Mouse (Mus musculus): ENCODE results near the gene Gm20388. TPM values are rescaled to one million over a fixed set of nuclear protein-coding genes. Genes with fewer than 3 reads are reported as not detected.

The Gm20388 gene
- total and polyA plus RNA-seq, 2 experiments from 2014 or later: 51.3 TPM; not detected in 1

- Histone ChIP-seq H3K36me3 (ENCODE audit: insufficient read depth) (no peaks in the 10 kb centered on the region), H3K27me3 (ENCODE audit: insufficient read depth, low read length) (no peaks in the 10 kb centered on the region), H3K4me3 (ENCODE audit: low read depth, low read length) (no peak overlapping the region), H3K9me3 (ENCODE audit: low read length) (no peaks in the 10 kb centered on the region), H3K4me1 (ENCODE audit: insufficient read depth) (no peaks in the 10 kb centered on the region), H3K9ac (no peak overlapping the region), H3K4me2 (ENCODE audit: low read depth) (no peak overlapping the region), H3K27ac (ENCODE audit: low read depth, low read length) (no peak overlapping the region)
- ATAC-seq (no peak), DNase-seq (no peak)
- 80% methylated on average over 12 of the region's 12 CpGs for WGBS
- TF ChIP-seq CTCF (IDR thresholded peaks at IDR 0.05; ENCODE audit: low read depth): no peak
Measured at GRCm38 (mm10) chr8:120768454-120769218, 858.0 kb downstream of the Gm20388 start.

GRCm38 (mm10) chr8:120777184-120777583 is 866.5 kb downstream of the Gm20388 start:
- Histone ChIP-seq H3K27ac (ENCODE audit: low read depth, low read length) (no peak overlapping the region), H3K4me3 (ENCODE audit: low read depth, low read length) (no peak overlapping the region), H3K9me3 (ENCODE audit: low read length) (no peaks in the 10 kb centered on the region), H3K36me3 (ENCODE audit: insufficient read depth) (no peaks in the 10 kb centered on the region), H3K9ac (no peak overlapping the region), H3K4me2 (ENCODE audit: low read depth) (no peak overlapping the region), H3K27me3 (ENCODE audit: insufficient read depth, low read length) (no peaks in the 10 kb centered on the region), H3K4me1 (ENCODE audit: insufficient read depth) (no peaks in the 10 kb centered on the region)
- TF ChIP-seq CTCF (IDR thresholded peaks at IDR 0.05; ENCODE audit: low read depth): no peak
- ATAC-seq (no peak), DNase-seq (no peak)
- WGBS: 97% methylated on average over 10 of the region's 10 CpGs

- WGBS: 39% methylated on average over 13 of the region's 13 CpGs
- Histone ChIP-seq H3K27ac (ENCODE audit: low read depth, low read length) (no peak overlapping the region), H3K4me2 (ENCODE audit: low read depth) (no peak overlapping the region), H3K27me3 (ENCODE audit: insufficient read depth, low read length) (no peaks in the 10 kb centered on the region), H3K9me3 (ENCODE audit: low read length) (no peaks in the 10 kb centered on the region), H3K4me3 (ENCODE audit: low read depth, low read length) (no peak overlapping the region), H3K9ac (no peak overlapping the region), H3K4me1 (ENCODE audit: insufficient read depth) (no peaks in the 10 kb centered on the region), H3K36me3 (ENCODE audit: insufficient read depth) (no peaks in the 10 kb centered on the region)
- no peak for TF ChIP-seq CTCF (IDR thresholded peaks at IDR 0.05; ENCODE audit: low read depth)
- DNase-seq (no peak), ATAC-seq (no peak)
Measured at GRCm38 (mm10) chr8:120777732-120778131, 867.1 kb downstream of the Gm20388 start.

GRCm38 (mm10) chr8:120779106-120779505 is 868.5 kb downstream of the Gm20388 start:
- Histone ChIP-seq H3K36me3 (ENCODE audit: insufficient read depth) (no peaks in the 10 kb centered on the region), H3K4me1 (ENCODE audit: insufficient read depth) (no peaks in the 10 kb centered on the region), H3K27ac (ENCODE audit: low read depth, low read length) (no peak overlapping the region), H3K9ac (no peak overlapping the region), H3K4me3 (ENCODE audit: low read depth, low read length) (no peak overlapping the region), H3K9me3 (ENCODE audit: low read length) (no peaks in the 10 kb centered on the region), H3K4me2 (ENCODE audit: low read depth) (no peak overlapping the region), H3K27me3 (ENCODE audit: insufficient read depth, low read length) (no peaks in the 10 kb centered on the region)
- ATAC-seq: no peak
- no peak for TF ChIP-seq CTCF (IDR thresholded peaks at IDR 0.05; ENCODE audit: low read depth)
- no peak for DNase-seq
- 98% methylated on average over 7 of the region's 7 CpGs for WGBS

- ATAC-seq (no peak), DNase-seq (no peak)
- TF ChIP-seq CTCF (IDR thresholded peaks at IDR 0.05; ENCODE audit: low read depth): no peak
- 81% methylated on average over 4 of the region's 4 CpGs for WGBS
- H3K27me3 ChIP-seq (ENCODE audit: insufficient read depth, low read length): no peaks in the 10 kb centered on the region
- H3K9me3 ChIP-seq (ENCODE audit: low read length): no peaks in the 10 kb centered on the region
- no peak overlapping the region for H3K4me3 ChIP-seq (ENCODE audit: low read depth, low read length)
- no peak overlapping the region for H3K9ac ChIP-seq
- H3K4me1 ChIP-seq (ENCODE audit: insufficient read depth): no peaks in the 10 kb centered on the region
- H3K36me3 ChIP-seq (ENCODE audit: insufficient read depth): no peaks in the 10 kb centered on the region
- H3K27ac ChIP-seq (ENCODE audit: low read depth, low read length): no peak overlapping the region
- no peak overlapping the region for H3K4me2 ChIP-seq (ENCODE audit: low read depth)
Measured at GRCm38 (mm10) chr8:120783781-120784180, 873.1 kb downstream of the Gm20388 start.

- Histone ChIP-seq H3K9ac (no peak overlapping the region), H3K36me3 (ENCODE audit: insufficient read depth) (no peaks in the 10 kb centered on the region), H3K4me1 (ENCODE audit: insufficient read depth) (no peaks in the 10 kb centered on the region), H3K27me3 (ENCODE audit: insufficient read depth, low read length) (no peaks in the 10 kb centered on the region), H3K4me3 (ENCODE audit: low read depth, low read length) (no peak overlapping the region), H3K27ac (ENCODE audit: low read depth, low read length) (no peak overlapping the region), H3K4me2 (ENCODE audit: low read depth) (no peak overlapping the region), H3K9me3 (ENCODE audit: low read length) (no peaks in the 10 kb centered on the region)
- no peak for TF ChIP-seq CTCF (IDR thresholded peaks at IDR 0.05; ENCODE audit: low read depth)
- WGBS: 96% methylated on average over 4 of the region's 4 CpGs
- no peak for ATAC-seq
- no peak for DNase-seq
Measured at GRCm38 (mm10) chr8:120786753-120787152, 876.1 kb downstream of the Gm20388 start.

GRCm38 (mm10) chr8:120787631-120788030 is 877.0 kb downstream of the Gm20388 start:
- no peaks in the 10 kb centered on the region for H3K36me3 ChIP-seq (ENCODE audit: insufficient read depth)
- DNase-seq: no peak
- H3K4me3 ChIP-seq (ENCODE audit: low read depth, low read length): no peak overlapping the region
- H3K9me3 ChIP-seq (ENCODE audit: low read length): no peaks in the 10 kb centered on the region
- 47% methylated on average over 5 of the region's 5 CpGs for WGBS
- no peak overlapping the region for H3K4me2 ChIP-seq (ENCODE audit: low read depth)
- no peaks in the 10 kb centered on the region for H3K4me1 ChIP-seq (ENCODE audit: insufficient read depth)
- H3K27ac ChIP-seq (ENCODE audit: low read depth, low read length): no peak overlapping the region
- no peak overlapping the region for H3K9ac ChIP-seq
- no peaks in the 10 kb centered on the region for H3K27me3 ChIP-seq (ENCODE audit: insufficient read depth, low read length)
- no peak for TF ChIP-seq CTCF (IDR thresholded peaks at IDR 0.05; ENCODE audit: low read depth)
- no peak for ATAC-seq

Data from forebrain, postnatal 0 days (tissue).